Mouse (Mus musculus) ovary, postnatal 14 days (tissue): ENCODE measurements around the gene Rxra.

Source experiments
- DNase-seq: peaks from one replicate; pipeline ENCODE4 v3.0.0; 2022; ENCODE audit warnings: low spot score

Gene Rxra

GRCm38 (mm10) chr2:27740091-27740608, 63.9 kb downstream of the Rxra start:
- DNase-seq = peak; percentile 61

GRCm38 (mm10) chr2:27743177-27743576, 66.9 kb downstream of the Rxra start:
- no peak for DNase-seq

- DNase-seq = no peak
Observed at GRCm38 (mm10) chr2:27743863-27744611, 67.8 kb downstream of the Rxra start.

GRCm38 (mm10) chr2:27744612-27745351, 68.5 kb downstream of the Rxra start:
- no peak for DNase-seq

GRCm38 (mm10) chr2:27745673-27746620, 69.7 kb downstream of the Rxra start:
- peak; percentile 52 for DNase-seq

- no peak for DNase-seq
Observed at GRCm38 (mm10) chr2:27746854-27747253, 70.6 kb downstream of the Rxra start.

- no peak for DNase-seq
Observed at GRCm38 (mm10) chr2:27748984-27749383, 72.7 kb downstream of the Rxra start.

GRCm38 (mm10) chr2:27750399-27751134, 74.3 kb downstream of the Rxra start:
- no peak for DNase-seq

GRCm38 (mm10) chr2:27751135-27751519, 74.9 kb downstream of the Rxra start:
- DNase-seq = no peak

GRCm38 (mm10) chr2:27751803-27752202, 75.6 kb downstream of the Rxra start:
- no peak for DNase-seq

- no peak for DNase-seq
Observed at GRCm38 (mm10) chr2:27754094-27754493, 77.9 kb downstream of the Rxra start.

GRCm38 (mm10) chr2:27755986-27756641, 79.9 kb downstream of the Rxra start:
- DNase-seq = no peak

- peak; percentile 92 for DNase-seq
Observed at GRCm38 (mm10) chr2:27758414-27759301, 82.4 kb downstream of the Rxra start.

GRCm38 (mm10) chr2:27759431-27759830, 83.2 kb downstream of the Rxra start:
- DNase-seq = no peak

- DNase-seq = no peak
Observed at GRCm38 (mm10) chr2:27761260-27761995, 85.2 kb downstream of the Rxra start.

GRCm38 (mm10) chr2:27761996-27762340, 85.7 kb downstream of the Rxra start:
- no peak for DNase-seq

- no peak for DNase-seq
Observed at GRCm38 (mm10) chr2:27762509-27762908, 86.3 kb downstream of the Rxra start.

- DNase-seq = no peak
Observed at GRCm38 (mm10) chr2:27762920-27763780, 86.9 kb downstream of the Rxra start.
